ENCODE assay signal across 9 mouse cellular contexts in genomic region chr11:98327136-98328030, GRCm38 (mm10). TPM values are rescaled to one million over a fixed set of nuclear protein-coding genes. Genes with fewer than 3 reads are reported as not detected.
DNase-seq lines count a peak whose midpoint lies in the region; ATAC-seq lines count a peak whose summit lies in the region.
"Had no signal": no experiment of that assay in that cellular context is flagged by ENCODE, and none has a peak within 500 bp of the region (broad histone marks: within the 10 kb centered on the region; RNA-seq: fewer than 3 reads in every experiment).

No protein-coding gene starts in this region.

- peak; percentile 53 to 63 for DNase-seq in left cerebral cortex, postnatal 36 days (ENCODE audit: low spot score in 2 of 2)
- no peak for DNase-seq in left cerebral cortex, postnatal 4 days
- DNase-seq in cerebellum, postnatal 14 days, result peak; percentile 65 to 78
- DNase-seq in hindbrain, embryonic 10.5 days (ENCODE audit: low spot score), result peak; percentile 66
- DNase-seq in yolk sac, embryonic 10.5 days (ENCODE audit: low spot score), result no peak
- DNase-seq in kidney, adult 9 months, result no peak
- no peak for DNase-seq in gastrocnemius, adult 8-10 months (ENCODE audit: low spot score in 2 of 2)

- H3K9me3 ChIP-seq in hindbrain, embryonic 10.5 days, result no peaks in the 10 kb centered on the region
- H3K9me3 ChIP-seq in midbrain, embryonic 13.5 days, result no peaks in the 10 kb centered on the region

- peak; percentile 25; the same call in 1 of the 2 replicates for ATAC-seq in midbrain, embryonic 13.5 days

- peaks cover 33% of the 10 kb centered on the region for H3K4me1 ChIP-seq in hindbrain, embryonic 10.5 days (replicated peaks)
- H3K4me1 ChIP-seq in midbrain, embryonic 13.5 days (replicated peaks), result peaks cover 27% of the 10 kb centered on the region

- peaks cover 100% of the 10 kb centered on the region for H3K27me3 ChIP-seq in hindbrain, embryonic 10.5 days (ENCODE audit: insufficient read depth, poor library complexity, severe bottlenecking)
- peaks cover 99% of the 10 kb centered on the region for H3K27me3 ChIP-seq in midbrain, embryonic 13.5 days

- no peak overlapping the region for H3K27ac ChIP-seq in hindbrain, embryonic 10.5 days
- peak overlapping the region; percentile 67 for H3K27ac ChIP-seq in midbrain, embryonic 13.5 days
- H3K27ac ChIP-seq: macrophage had no signal

- under 1% methylated on average over 97 of the region's 97 CpGs for WGBS in hindbrain, embryonic 10.5 days
- under 1% methylated on average over 90 of the region's 97 CpGs for WGBS in midbrain, embryonic 13.5 days

- no peaks in the 10 kb centered on the region for H3K36me3 ChIP-seq in hindbrain, embryonic 10.5 days
- H3K36me3 ChIP-seq in midbrain, embryonic 13.5 days, result no peaks in the 10 kb centered on the region

- intact Hi-C loops in left cerebral cortex, postnatal 36 days (cut with DNase I), result no loop called here
- intact Hi-C loops in left cerebral cortex, postnatal 4 days (cut with DNase I), result no loop called here

- peak overlapping the region; percentile 51 for H3K4me2 ChIP-seq in midbrain, embryonic 13.5 days (replicated peaks)

- H3K9ac ChIP-seq in midbrain, embryonic 13.5 days (replicated peaks), result peak overlapping the region; percentile 66

- H3K4me3 ChIP-seq in hindbrain, embryonic 10.5 days, result peak overlapping the region; percentile 43
- H3K4me3 ChIP-seq in midbrain, embryonic 13.5 days (replicated peaks), result peak overlapping the region; percentile 43

RNA-seq across cellular contexts. Expression of gene Neurod2, which starts 2.1 kb away (rescaled TPM):
- 10 to 100 TPM; 65.2 to 77.3 TPM for total RNA-seq in left cerebral cortex, postnatal 36 days (2021)
- 100 to 1,000 TPM; 125 to 133 TPM for total RNA-seq in left cerebral cortex, postnatal 4 days (2021)
- 0.07 and 0.13 TPM in 2 replicates for polyA plus RNA-seq in hindbrain, embryonic 10.5 days (2016; fragmentation: Nextera tagmentation; extraction: Ambion mirVana)
- 6.7 and 9.3 TPM in 2 replicates for polyA plus RNA-seq in midbrain, embryonic 13.5 days (2015; fragmentation: Nextera tagmentation; extraction: Ambion mirVana)
- not detected for total RNA-seq in gastrocnemius, adult 8-10 months (2022)
- polyA plus RNA-seq: macrophage had no signal

RNA-seq across cellular contexts. Expression of gene Ppp1r1b, which starts 20.8 kb away (rescaled TPM):
- 100 to 1,000 TPM; 225 to 274 TPM for total RNA-seq in left cerebral cortex, postnatal 36 days (2021)
- total RNA-seq in left cerebral cortex, postnatal 4 days (2021), result 10 to 100 TPM; 52.3 to 53.4 TPM
- polyA plus RNA-seq in hindbrain, embryonic 10.5 days (2016; fragmentation: Nextera tagmentation; extraction: Ambion mirVana), result 1.0 and 1.3 TPM in 2 replicates
- 0.73 and 1.9 TPM in 2 replicates for polyA plus RNA-seq in midbrain, embryonic 13.5 days (2015; fragmentation: Nextera tagmentation; extraction: Ambion mirVana)
- total RNA-seq in gastrocnemius, adult 8-10 months (2022), result under 1 TPM in 3 of 4 experiments, not detected in 1; 0.27 to 0.90 (median 0.44) TPM
- polyA plus RNA-seq: macrophage had no signal

RNA-seq across cellular contexts. Expression of gene Stard3, which starts 30.8 kb away (rescaled TPM):
- total RNA-seq in left cerebral cortex, postnatal 36 days (2021), result 10 to 100 TPM; 35.9 to 39.3 TPM
- total RNA-seq in left cerebral cortex, postnatal 4 days (2021), result 10 to 100 TPM; 21.3 to 26.0 TPM
- polyA plus RNA-seq in hindbrain, embryonic 10.5 days (2016; fragmentation: Nextera tagmentation; extraction: Ambion mirVana), result 55.5 and 57.8 TPM in 2 replicates
- polyA plus RNA-seq in midbrain, embryonic 13.5 days (2015; fragmentation: Nextera tagmentation; extraction: Ambion mirVana), result 44.5 and 46.9 TPM in 2 replicates
- 10 to 100 TPM; 12.0 to 18.2 (median 13.9) TPM for total RNA-seq in gastrocnemius, adult 8-10 months (2022)

RNA-seq across cellular contexts. Expression of gene Tcap, which starts 56.2 kb away (rescaled TPM):
- 10 to 100 TPM; 11.8 to 14.4 TPM for total RNA-seq in left cerebral cortex, postnatal 36 days (2021)
- under 1 TPM; 0.56 to 0.64 TPM for total RNA-seq in left cerebral cortex, postnatal 4 days (2021)
- 0.17 and 0.29 TPM in 2 replicates for polyA plus RNA-seq in hindbrain, embryonic 10.5 days (2016; fragmentation: Nextera tagmentation; extraction: Ambion mirVana)
- polyA plus RNA-seq in midbrain, embryonic 13.5 days (2015; fragmentation: Nextera tagmentation; extraction: Ambion mirVana), result 0.23 and 0.28 TPM in 2 replicates
- total RNA-seq in gastrocnemius, adult 8-10 months (2022), result 1,000 to 10,000 TPM; 3,817 to 5,138 (median 4,616) TPM

RNA-seq across cellular contexts. Expression of gene Pnmt, which starts 58.9 kb away (rescaled TPM):
- total RNA-seq in left cerebral cortex, postnatal 36 days (2021), result under 1 TPM; 0.34 to 0.47 TPM
- 1 to 10 TPM in 1 of 2 experiments, not detected in 1; 1.0 TPM for total RNA-seq in left cerebral cortex, postnatal 4 days (2021)
- 0.65 and 1.2 TPM in 2 replicates for polyA plus RNA-seq in hindbrain, embryonic 10.5 days (2016; fragmentation: Nextera tagmentation; extraction: Ambion mirVana)
- 0.23 TPM in 1 of 2 replicates, not detected in the other for polyA plus RNA-seq in midbrain, embryonic 13.5 days (2015; fragmentation: Nextera tagmentation; extraction: Ambion mirVana)
- total RNA-seq in gastrocnemius, adult 8-10 months (2022), result 1 to 10 TPM; 2.7 to 6.6 (median 3.8) TPM
- polyA plus RNA-seq: macrophage had no signal

Comparison
In these comparisons a context has a peak if more than half of its experiments do, and no peak if none do; other contexts are left out.
1. DNase-seq: peak in left cerebral cortex, postnatal 36 days (2 of 2), cerebellum, postnatal 14 days (2 of 2) and hindbrain, embryonic 10.5 days (single experiment); none in left cerebral cortex, postnatal 4 days (single experiment), yolk sac, embryonic 10.5 days (single experiment), kidney, adult 9 months (single experiment) and gastrocnemius, adult 8-10 months (0 of 2).
2. RNA of gene Neurod2, which starts 2.1 kb away (total RNA-seq): 125 to 133 TPM in left cerebral cortex, postnatal 4 days and 65.2 to 77.3 TPM in left cerebral cortex, postnatal 36 days; not detected in gastrocnemius, adult 8-10 months; every median in the first group is over 10 times any median in the second.
3. RNA of gene Ppp1r1b, which starts 20.8 kb away (total RNA-seq): 225 to 274 TPM in left cerebral cortex, postnatal 36 days and 52.3 to 53.4 TPM in left cerebral cortex, postnatal 4 days; 0.27 to 0.90 TPM in gastrocnemius, adult 8-10 months; every median in the first group is over 10 times any median in the second.